Mouse (Mus musculus) megakaryocyte, embryonic 14.5 days (primary cell): ENCODE measurements around the gene 1110025L11Rik.
"Not testable (repeated sequence)": the region's sequence is repeated elsewhere in the genome, so short reads cannot be mapped to it uniquely, and the experiment has no call there.

Experiments
- FLI1 ChIP-seq: IDR thresholded peaks from 2 replicates; pipeline ENCODE4 v1.6.1; 2012; ENCODE audit warnings: low read length, inconsistent platforms, mixed read lengths
- GATA1 ChIP-seq: IDR thresholded peaks from 3 replicates; pipeline ENCODE4 v1.6.1; 2012; ENCODE audit warnings: mixed read lengths, low read length, inconsistent platforms, borderline replicate concordance

GRCm38 (mm10) chr16:89071041-89071440, 7.2 kb upstream of the 1110025L11Rik start:
- not testable (repeated sequence) for TF ChIP-seq GATA1, FLI1
